Mouse (Mus musculus): ENCODE data around the gene Milr1.

Milr1 gene

GRCm38 (mm10) chr11:106812410-106813136, 61.5 kb downstream of the Milr1 start:
- DNase-seq (ENCODE audit: low spot score in 2 of 2) = no peak

GRCm38 (mm10) chr11:106814601-106815320, 63.7 kb downstream of the Milr1 start:
- DNase-seq (ENCODE audit: low spot score in 2 of 2) = no peak

GRCm38 (mm10) chr11:106815331-106815730, 64.3 kb downstream of the Milr1 start:
- DNase-seq (ENCODE audit: low spot score in 2 of 2) = no peak

- no peak for DNase-seq (ENCODE audit: low spot score in 2 of 2)
These were observed 64.7 kb downstream of the Milr1 start for GRCm38 (mm10) chr11:106815761-106816160.

- no peak for DNase-seq (ENCODE audit: low spot score in 2 of 2)
These were observed 65.3 kb downstream of the Milr1 start for GRCm38 (mm10) chr11:106816316-106816715.

GRCm38 (mm10) chr11:106817156-106817555, 66.1 kb downstream of the Milr1 start:
- DNase-seq (ENCODE audit: low spot score in 2 of 2) = no peak

- DNase-seq (ENCODE audit: low spot score in 2 of 2) = no peak
These were observed 66.8 kb downstream of the Milr1 start for GRCm38 (mm10) chr11:106817808-106818207.

- no peak for DNase-seq (ENCODE audit: low spot score in 2 of 2)
These were observed 67.3 kb downstream of the Milr1 start for GRCm38 (mm10) chr11:106818341-106818740.
